Mouse (Mus musculus): ENCODE data around the gene Clpb. TPM values are rescaled to one million over a fixed set of nuclear protein-coding genes. Genes with fewer than 3 reads are reported as not detected.

The Clpb gene
- polyA plus RNA-seq, 1 experiment from 2014 or later = 34.6 TPM

- H3K4me3 ChIP-seq = no peak overlapping the region
- 0 out of 2 replicates have a peak, but pooled peaks have one; percentile 68 for ATAC-seq
- no peaks in the 10 kb centered on the region for H3K36me3 ChIP-seq
Measured at GRCm38 (mm10) chr7:101737735-101738134, 74.3 kb downstream of the Clpb start.

GRCm38 (mm10) chr7:101739602-101740001 lies 76.2 kb downstream of the Clpb start:
- H3K9ac ChIP-seq = no peak overlapping the region
- H3K9me3 ChIP-seq (replicated peaks) = no peaks in the 10 kb centered on the region
- ATAC-seq = no peak
- H3K27ac ChIP-seq = no peak overlapping the region
- H3K4me3 ChIP-seq = no peak overlapping the region
- H3K27me3 ChIP-seq (replicated peaks) = no peaks in the 10 kb centered on the region
- 30% methylated on average over 1 of the region's 1 CpGs for WGBS (ENCODE audit: insufficient replicate concordance)
- H3K4me2 ChIP-seq = no peak overlapping the region
- no peaks in the 10 kb centered on the region for H3K36me3 ChIP-seq
- peaks cover 10% of the 10 kb centered on the region for H3K4me1 ChIP-seq

More at GRCm38 (mm10) chr7:101737735-101738134, 74.3 kb downstream of the Clpb start:
- Histone ChIP-seq H3K9ac (no peak overlapping the region), H3K4me2 (0 out of 2 replicates have a peak overlapping the region, but pooled peaks have one; percentile 7), H3K4me1 (peaks cover 10% of the 10 kb centered on the region), H3K27ac (no peak overlapping the region), H3K27me3 (replicated peaks) (no peaks in the 10 kb centered on the region), H3K9me3 (replicated peaks) (no peaks in the 10 kb centered on the region)
- WGBS (ENCODE audit: insufficient replicate concordance) = 46% methylated on average over 3 of the region's 3 CpGs

- Histone ChIP-seq H3K27me3 (replicated peaks) (no peaks in the 10 kb centered on the region), H3K4me3 (no peak overlapping the region), H3K4me2 (no peak overlapping the region), H3K9ac (no peak overlapping the region), H3K27ac (no peak overlapping the region), H3K4me1 (no peaks in the 10 kb centered on the region), H3K36me3 (no peaks in the 10 kb centered on the region), H3K9me3 (replicated peaks) (no peaks in the 10 kb centered on the region)
- 72% methylated on average over 4 of the region's 4 CpGs for WGBS (ENCODE audit: insufficient replicate concordance)
- no peak for ATAC-seq
Measured at GRCm38 (mm10) chr7:101743487-101743886, 80.1 kb downstream of the Clpb start.

- H3K4me3 ChIP-seq = no peak overlapping the region
- no peaks in the 10 kb centered on the region for H3K4me1 ChIP-seq
- no peaks in the 10 kb centered on the region for H3K27me3 ChIP-seq (replicated peaks)
- no peaks in the 10 kb centered on the region for H3K9me3 ChIP-seq (replicated peaks)
- no peak overlapping the region for H3K4me2 ChIP-seq
- no peak overlapping the region for H3K27ac ChIP-seq
- 84% methylated on average over 12 of the region's 12 CpGs for WGBS (ENCODE audit: insufficient replicate concordance)
- no peak for ATAC-seq
- H3K9ac ChIP-seq = no peak overlapping the region
- H3K36me3 ChIP-seq = no peaks in the 10 kb centered on the region
Measured at GRCm38 (mm10) chr7:101746559-101747334, 83.3 kb downstream of the Clpb start.

- no peaks in the 10 kb centered on the region for H3K27me3 ChIP-seq (replicated peaks)
- 78% methylated on average over 2 of the region's 2 CpGs for WGBS (ENCODE audit: insufficient replicate concordance)
- no peak overlapping the region for H3K27ac ChIP-seq
- no peak for ATAC-seq
- H3K9ac ChIP-seq = no peak overlapping the region
- no peaks in the 10 kb centered on the region for H3K9me3 ChIP-seq (replicated peaks)
- H3K4me2 ChIP-seq = no peak overlapping the region
- H3K4me1 ChIP-seq = no peaks in the 10 kb centered on the region
- H3K36me3 ChIP-seq = peaks cover 9% of the 10 kb centered on the region; the same call in 1 of the 2 replicates
- H3K4me3 ChIP-seq = no peak overlapping the region
Measured at GRCm38 (mm10) chr7:101750268-101750667, 86.8 kb downstream of the Clpb start.

- Histone ChIP-seq H3K9me3 (replicated peaks) (no peaks in the 10 kb centered on the region), H3K4me1 (no peaks in the 10 kb centered on the region), H3K27me3 (replicated peaks) (no peaks in the 10 kb centered on the region), H3K9ac (no peak overlapping the region), H3K4me3 (no peak overlapping the region), H3K4me2 (no peak overlapping the region), H3K27ac (no peak overlapping the region), H3K36me3 (peaks cover 9% of the 10 kb centered on the region; the same call in 1 of the 2 replicates)
- no peak for ATAC-seq
- 73% methylated on average over 3 of the region's 3 CpGs for WGBS (ENCODE audit: insufficient replicate concordance)
Measured at GRCm38 (mm10) chr7:101752346-101752745, 88.9 kb downstream of the Clpb start.

GRCm38 (mm10) chr7:101753492-101753891 lies 90.1 kb downstream of the Clpb start:
- H3K27me3 ChIP-seq (replicated peaks) = no peaks in the 10 kb centered on the region
- H3K27ac ChIP-seq = no peak overlapping the region
- peaks cover 9% of the 10 kb centered on the region; the same call in 1 of the 2 replicates for H3K36me3 ChIP-seq
- no peak overlapping the region for H3K9ac ChIP-seq
- no peaks in the 10 kb centered on the region for H3K4me1 ChIP-seq
- H3K9me3 ChIP-seq (replicated peaks) = no peaks in the 10 kb centered on the region
- no peak overlapping the region for H3K4me3 ChIP-seq
- WGBS (ENCODE audit: insufficient replicate concordance) = 73% methylated on average over 5 of the region's 5 CpGs
- H3K4me2 ChIP-seq = no peak overlapping the region
- no peak for ATAC-seq

GRCm38 (mm10) chr7:101754416-101754815 lies 91.0 kb downstream of the Clpb start:
- WGBS (ENCODE audit: insufficient replicate concordance) = 74% methylated on average over 2 of the region's 2 CpGs
- no peaks in the 10 kb centered on the region for H3K4me1 ChIP-seq

GRCm38 (mm10) chr7:101755301-101755700 lies 91.9 kb downstream of the Clpb start:
- no peak for ATAC-seq
- WGBS (ENCODE audit: insufficient replicate concordance) = 86% methylated on average over 6 of the region's 6 CpGs
- no peak overlapping the region for H3K4me3 ChIP-seq

More at GRCm38 (mm10) chr7:101754416-101754815, 91.0 kb downstream of the Clpb start:
- Histone ChIP-seq H3K9ac (no peak overlapping the region), H3K4me2 (no peak overlapping the region), H3K4me3 (no peak overlapping the region), H3K27ac (no peak overlapping the region), H3K27me3 (replicated peaks) (no peaks in the 10 kb centered on the region), H3K9me3 (replicated peaks) (no peaks in the 10 kb centered on the region), H3K36me3 (peaks cover 9% of the 10 kb centered on the region; the same call in 1 of the 2 replicates)
- no peak for ATAC-seq

GRCm38 (mm10) chr7:101761899-101762780 lies 98.7 kb downstream of the Clpb start:
- 80% methylated on average over 11 of the region's 11 CpGs for WGBS (ENCODE audit: insufficient replicate concordance)
- no peaks in the 10 kb centered on the region for H3K27me3 ChIP-seq (replicated peaks)
- no peak for ATAC-seq

More at GRCm38 (mm10) chr7:101755301-101755700, 91.9 kb downstream of the Clpb start:
- Histone ChIP-seq H3K4me2 (no peak overlapping the region), H3K4me1 (no peaks in the 10 kb centered on the region), H3K9me3 (replicated peaks) (no peaks in the 10 kb centered on the region), H3K27me3 (replicated peaks) (no peaks in the 10 kb centered on the region), H3K36me3 (peaks cover 9% of the 10 kb centered on the region; the same call in 1 of the 2 replicates), H3K9ac (no peak overlapping the region), H3K27ac (no peak overlapping the region)

GRCm38 (mm10) chr7:101767335-101767907 lies 104.0 kb downstream of the Clpb start:
- ATAC-seq = no peak
- Histone ChIP-seq H3K4me3 (no peak overlapping the region), H3K27me3 (replicated peaks) (no peaks in the 10 kb centered on the region), H3K9me3 (replicated peaks) (no peaks in the 10 kb centered on the region), H3K27ac (no peak overlapping the region), H3K9ac (no peak overlapping the region), H3K36me3 (peaks cover 4% of the 10 kb centered on the region; the same call in 1 of the 2 replicates), H3K4me1 (no peaks in the 10 kb centered on the region), H3K4me2 (no peak overlapping the region)
- WGBS (ENCODE audit: insufficient replicate concordance) = 67% methylated on average over 5 of the region's 5 CpGs

More at GRCm38 (mm10) chr7:101761899-101762780, 98.7 kb downstream of the Clpb start:
- Histone ChIP-seq H3K9ac (no peak overlapping the region), H3K4me2 (no peak overlapping the region), H3K36me3 (0 out of 2 replicates have a peak, but pooled peaks cover 4% of the 10 kb centered on the region), H3K27ac (no peak overlapping the region), H3K9me3 (replicated peaks) (no peaks in the 10 kb centered on the region), H3K4me3 (no peak overlapping the region), H3K4me1 (no peaks in the 10 kb centered on the region)

Measured in liver, embryonic 12.5 days (tissue).